Mouse (Mus musculus) liver, embryonic 15.5 days (tissue): ENCODE measurements around the gene Tec. TPM values are rescaled to one million over a fixed set of nuclear protein-coding genes. Genes with fewer than 3 reads are reported as not detected.
A peak's percentile ranks its signal among the peaks of the same experiment; 100 is the strongest.

Experiments used
- ATAC-seq: fragments of 200-750 bp; cut with Nextera tagmentation; 2 replicates; pipeline ENCODE4 v1.8.0; 2017; ENCODE audit warnings: moderate number of reproducible peaks, mild to moderate bottlenecking, moderate library complexity; ENCODE audit not compliant: insufficient read depth
- H3K27ac ChIP-seq: fragments of 300-500 bp; sonication (generic); replicated peaks from 2 replicates; pipeline ENCODE4 v1.5.1; 2015; ENCODE audit warnings: mild to moderate bottlenecking, inconsistent platforms
- H3K27me3 ChIP-seq: fragments of 300-500 bp; sonication (generic); 2 replicates; pipeline ENCODE4 v1.6.1; 2015; ENCODE audit warnings: mild to moderate bottlenecking, inconsistent platforms
- H3K36me3 ChIP-seq: fragments of 300-500 bp; sonication (generic); replicated peaks from 2 replicates; pipeline ENCODE4 v1.6.1; 2015; ENCODE audit warnings: moderate library complexity, mild to moderate bottlenecking, inconsistent platforms
- H3K4me1 ChIP-seq: fragments of 300-500 bp; sonication (generic); replicated peaks from 2 replicates; pipeline ENCODE4 v1.6.1; 2015; ENCODE audit warnings: inconsistent platforms
- H3K4me2 ChIP-seq: fragments of 300-500 bp; sonication (generic); 2 replicates; pipeline ENCODE4 v1.6.1; 2015; ENCODE audit warnings: moderate library complexity, mild to moderate bottlenecking, inconsistent platforms
- H3K4me3 ChIP-seq: fragments of 300-500 bp; sonication (generic); replicated peaks from 2 replicates; pipeline ENCODE4 v1.5.1; 2015; ENCODE audit warnings: mild to moderate bottlenecking, inconsistent platforms
- H3K9ac ChIP-seq: fragments of 300-500 bp; sonication (generic); 2 replicates; pipeline ENCODE4 v1.6.1; 2015; ENCODE audit warnings: moderate library complexity, mild to moderate bottlenecking, inconsistent platforms
- H3K9me3 ChIP-seq: fragments of 300-500 bp; sonication (generic); replicated peaks from 2 replicates; pipeline ENCODE4 v1.6.1; 2016; ENCODE audit warnings: inconsistent platforms
- WGBS: fragments of 180-500 bp; shearing (Covaris S2); methylation state at CpG from one replicate; pipeline ENCODE4 v1.1.7; 2015; ENCODE audit warnings: mixed read lengths; ENCODE audit not compliant: insufficient replicate concordance; 5-methylcytosine and 5-hydroxymethylcytosine counted together
- polyA plus RNA-seq: library from polyadenylated mRNA; unstranded; fragments of >200 nt; fragmentation: Nextera tagmentation; extraction: Ambion mirVana; gene quantifications from 2 replicates; pipeline ENCODE4 v1.2.1, GENCODE M21; 2015

Tec gene
- polyA plus RNA-seq, 1 experiment from 2014 or later = 3.5 TPM

- H3K9me3 ChIP-seq = no peaks in the 10 kb centered on the region
- no peaks in the 10 kb centered on the region for H3K27me3 ChIP-seq
- H3K4me2 ChIP-seq = no peak overlapping the region
- H3K9ac ChIP-seq = no peak overlapping the region
- H3K4me3 ChIP-seq = no peak overlapping the region
- H3K27ac ChIP-seq = 0 out of 2 replicates have a peak overlapping the region, but pooled peaks have one; percentile 6
- H3K4me1 ChIP-seq = peaks cover 10% of the 10 kb centered on the region; the same call in 1 of the 2 replicates
- 61% methylated on average over 18 of the region's 18 CpGs for WGBS
- H3K36me3 ChIP-seq = no peaks in the 10 kb centered on the region
- peak; percentile 58; the same call in 1 of the 2 replicates for ATAC-seq
Observed at GRCm38 (mm10) chr5:72904903-72905790, 36.9 kb upstream of the Tec start.

- 78% methylated on average over 3 of the region's 3 CpGs for WGBS
- H3K27ac ChIP-seq = no peak overlapping the region
- no peaks in the 10 kb centered on the region for H3K36me3 ChIP-seq
- no peaks in the 10 kb centered on the region for H3K27me3 ChIP-seq
- no peak for ATAC-seq
- H3K4me2 ChIP-seq = no peak overlapping the region
- H3K9me3 ChIP-seq = no peaks in the 10 kb centered on the region
- peaks cover 9% of the 10 kb centered on the region for H3K4me1 ChIP-seq
- no peak overlapping the region for H3K4me3 ChIP-seq
- no peak overlapping the region for H3K9ac ChIP-seq
Observed at GRCm38 (mm10) chr5:72902876-72903516, 34.7 kb upstream of the Tec start.

GRCm38 (mm10) chr5:72902312-72902711 is 34.0 kb upstream of the Tec start:
- H3K9me3 ChIP-seq = no peaks in the 10 kb centered on the region
- no peak overlapping the region for H3K4me3 ChIP-seq
- H3K36me3 ChIP-seq = no peaks in the 10 kb centered on the region
- 72% methylated on average over 3 of the region's 3 CpGs for WGBS
- no peak for ATAC-seq
- peaks cover 13% of the 10 kb centered on the region for H3K4me1 ChIP-seq
- H3K27ac ChIP-seq = no peak overlapping the region
- H3K9ac ChIP-seq = no peak overlapping the region
- H3K4me2 ChIP-seq = no peak overlapping the region
- no peaks in the 10 kb centered on the region for H3K27me3 ChIP-seq

GRCm38 (mm10) chr5:72901866-72902265 is 33.6 kb upstream of the Tec start:
- H3K9ac ChIP-seq = no peak overlapping the region
- WGBS = 54% methylated on average over 4 of the region's 4 CpGs
- ATAC-seq = no peak
- H3K27me3 ChIP-seq = no peaks in the 10 kb centered on the region
- H3K9me3 ChIP-seq = no peaks in the 10 kb centered on the region
- H3K4me3 ChIP-seq = no peak overlapping the region
- no peak overlapping the region for H3K4me2 ChIP-seq
- no peaks in the 10 kb centered on the region for H3K36me3 ChIP-seq
- H3K27ac ChIP-seq = no peak overlapping the region
- H3K4me1 ChIP-seq = peaks cover 18% of the 10 kb centered on the region

GRCm38 (mm10) chr5:72899255-72899654 is 31.0 kb upstream of the Tec start:
- Histone ChIP-seq H3K36me3 (no peaks in the 10 kb centered on the region), H3K9me3 (no peaks in the 10 kb centered on the region), H3K9ac (no peak overlapping the region), H3K4me1 (peaks cover 22% of the 10 kb centered on the region), H3K4me3 (no peak overlapping the region), H3K27me3 (no peaks in the 10 kb centered on the region), H3K27ac (no peak overlapping the region), H3K4me2 (no peak overlapping the region)
- 26% methylated on average over 8 of the region's 8 CpGs for WGBS
- ATAC-seq = no peak

- Histone ChIP-seq H3K27me3 (no peaks in the 10 kb centered on the region), H3K9ac (no peak overlapping the region)
- 7% methylated on average over 6 of the region's 6 CpGs for WGBS
Observed at GRCm38 (mm10) chr5:72897998-72898397, 29.7 kb upstream of the Tec start.

GRCm38 (mm10) chr5:72896478-72897279 is 28.4 kb upstream of the Tec start:
- no peak overlapping the region for H3K27ac ChIP-seq
- 31% methylated on average over 18 of the region's 18 CpGs for WGBS
- no peaks in the 10 kb centered on the region for H3K27me3 ChIP-seq
- no peak; the same call in 1 of the 2 replicates for ATAC-seq
- no peak overlapping the region for H3K4me3 ChIP-seq
- no peak overlapping the region for H3K9ac ChIP-seq
- peaks cover 23% of the 10 kb centered on the region for H3K4me1 ChIP-seq
- H3K4me2 ChIP-seq = peak overlapping the region; percentile 7; the same call in 1 of the 2 replicates
- no peaks in the 10 kb centered on the region for H3K9me3 ChIP-seq
- H3K36me3 ChIP-seq = no peaks in the 10 kb centered on the region

More at GRCm38 (mm10) chr5:72897998-72898397, 29.7 kb upstream of the Tec start:
- Histone ChIP-seq H3K27ac (no peak overlapping the region), H3K9me3 (no peaks in the 10 kb centered on the region), H3K4me3 (no peak overlapping the region), H3K36me3 (no peaks in the 10 kb centered on the region), H3K4me2 (no peak overlapping the region), H3K4me1 (peaks cover 22% of the 10 kb centered on the region)
- ATAC-seq = no peak

GRCm38 (mm10) chr5:72895261-72895660 is 27.0 kb upstream of the Tec start:
- H3K9ac ChIP-seq = no peak overlapping the region
- no peak overlapping the region for H3K27ac ChIP-seq
- no peaks in the 10 kb centered on the region for H3K9me3 ChIP-seq
- no peaks in the 10 kb centered on the region for H3K36me3 ChIP-seq
- H3K4me3 ChIP-seq = no peak overlapping the region
- 81% methylated on average over 11 of the region's 11 CpGs for WGBS
- peaks cover 26% of the 10 kb centered on the region for H3K4me1 ChIP-seq
- H3K4me2 ChIP-seq = no peak overlapping the region
- H3K27me3 ChIP-seq = no peaks in the 10 kb centered on the region
- ATAC-seq = no peak

GRCm38 (mm10) chr5:72893987-72894386 is 25.7 kb upstream of the Tec start:
- Histone ChIP-seq H3K4me2 (no peak overlapping the region), H3K9ac (no peak overlapping the region), H3K36me3 (no peaks in the 10 kb centered on the region), H3K27me3 (no peaks in the 10 kb centered on the region), H3K4me1 (peaks cover 23% of the 10 kb centered on the region), H3K9me3 (no peaks in the 10 kb centered on the region), H3K27ac (no peak overlapping the region), H3K4me3 (no peak overlapping the region)
- ATAC-seq = no peak
- 45% methylated on average over 5 of the region's 5 CpGs for WGBS

- WGBS = 2% methylated on average over 12 of the region's 12 CpGs
- Histone ChIP-seq H3K27ac (no peak overlapping the region), H3K36me3 (no peaks in the 10 kb centered on the region), H3K9me3 (no peaks in the 10 kb centered on the region), H3K4me1 (peaks cover 5% of the 10 kb centered on the region), H3K4me3 (no peak overlapping the region), H3K27me3 (no peaks in the 10 kb centered on the region), H3K4me2 (no peak overlapping the region), H3K9ac (no peak overlapping the region)
- ATAC-seq = no peak
Observed at GRCm38 (mm10) chr5:72891534-72891933, 23.3 kb upstream of the Tec start.

- no peaks in the 10 kb centered on the region for H3K27me3 ChIP-seq
- H3K4me3 ChIP-seq = no peak overlapping the region
- H3K9me3 ChIP-seq = no peaks in the 10 kb centered on the region
- H3K9ac ChIP-seq = no peak overlapping the region
- WGBS = 74% methylated on average over 7 of the region's 7 CpGs
- H3K4me2 ChIP-seq = no peak overlapping the region
- 0 out of 2 replicates have a peak, but pooled peaks cover 4% of the 10 kb centered on the region for H3K4me1 ChIP-seq
- ATAC-seq = no peak
- no peaks in the 10 kb centered on the region for H3K36me3 ChIP-seq
- no peak overlapping the region for H3K27ac ChIP-seq
Observed at GRCm38 (mm10) chr5:72888260-72888659, 20.0 kb upstream of the Tec start.
